Mouse (Mus musculus) myocyte (in vitro differentiated cells): Measurements from ENCODE around the gene Uevld. TPM values are rescaled to one million over a fixed set of nuclear protein-coding genes. Genes with fewer than 3 reads are reported as not detected.

Experiments used
- H3K27me3 ChIP-seq: one replicate; pipeline ENCODE4 v1.6.1; 2011; ENCODE audit not compliant: control insufficient read depth, insufficient read depth, insufficient read length
- H3K36me3 ChIP-seq: one replicate; pipeline ENCODE4 v1.6.1; 2011; ENCODE audit not compliant: control insufficient read depth, insufficient read depth
- H3K4me2 ChIP-seq: one replicate; pipeline ENCODE4 v1.6.1; 2011; ENCODE audit warnings: low read depth, control low read depth
- H3K4me3 ChIP-seq: one replicate; pipeline ENCODE4 v1.5.1; 2011; ENCODE audit warnings: mild to moderate bottlenecking, control low read depth, moderate library complexity
- H3K79me2 ChIP-seq: one replicate; pipeline ENCODE4 v1.6.1; 2011; ENCODE audit not compliant: control insufficient read depth, insufficient read depth
- H3ac ChIP-seq: one replicate; pipeline ENCODE4 v1.6.1; 2011; ENCODE audit not compliant: control insufficient read depth, insufficient read length
- CEBPB ChIP-seq: IDR thresholded peaks from 2 replicates; pipeline ENCODE4 v1.6.1; 2011; ENCODE audit warnings: mild to moderate bottlenecking, moderate library complexity; ENCODE audit not compliant: poor library complexity, insufficient read depth, severe bottlenecking
- E2F4 ChIP-seq: IDR thresholded peaks from one replicate; pipeline ENCODE4 v1.6.1; 2011; ENCODE audit warnings: mild to moderate bottlenecking, control low read depth, moderate library complexity; ENCODE audit not compliant: insufficient read depth
- MAX ChIP-seq: IDR thresholded peaks from one replicate; pipeline ENCODE4 v1.6.1; 2011; ENCODE audit warnings: low read depth, mild to moderate bottlenecking, control low read depth
- MYOD1 ChIP-seq, 3 experiments: IDR thresholded peaks; one replicate each; pipeline ENCODE4 v1.6.1; 2011; ENCODE audit warnings: control low read depth in 2 of 3, low read depth in 2 of 3, mild to moderate bottlenecking in 2 of 3, moderate library complexity in 1 of 3; ENCODE audit not compliant: insufficient read length in 2 of 3, control insufficient read depth in 1 of 3
- MYOG ChIP-seq, 3 experiments: IDR thresholded peaks; one replicate each; pipeline ENCODE4 v1.6.1; 2011; ENCODE audit warnings: control low read depth in 2 of 3, low read depth in 2 of 3, mild to moderate bottlenecking in 2 of 3; ENCODE audit not compliant: insufficient read length in 2 of 3, control insufficient read depth in 1 of 3, insufficient read depth in 1 of 3
- POLR2A ChIP-seq: IDR thresholded peaks from one replicate; pipeline ENCODE4 v1.6.1; 2011; ENCODE audit warnings: low read depth, mild to moderate bottlenecking, control low read depth, moderate library complexity; ENCODE audit not compliant: insufficient read length
- POLR2AphosphoS2 ChIP-seq: IDR thresholded peaks from one replicate; pipeline ENCODE4 v1.6.1; 2011; ENCODE audit warnings: low read depth, control low read depth; ENCODE audit not compliant: insufficient read length
- REST ChIP-seq: IDR thresholded peaks from one replicate; pipeline ENCODE4 v1.6.1; 2011; ENCODE audit warnings: mild to moderate bottlenecking, control low read depth, moderate library complexity; ENCODE audit not compliant: insufficient read depth, insufficient read length
- SRF ChIP-seq: IDR thresholded peaks from one replicate; pipeline ENCODE4 v1.6.1; 2011; ENCODE audit warnings: low read depth; ENCODE audit not compliant: control insufficient read depth, insufficient read length
- TCF12 ChIP-seq: IDR thresholded peaks from one replicate; pipeline ENCODE4 v1.6.1; 2011; ENCODE audit warnings: mild to moderate bottlenecking, control low read depth; ENCODE audit not compliant: poor library complexity, insufficient read depth, severe bottlenecking
- TCF3 ChIP-seq: IDR thresholded peaks from one replicate; pipeline ENCODE4 v1.6.1; 2011; ENCODE audit warnings: low read depth, control low read depth; ENCODE audit not compliant: insufficient read length
- USF1 ChIP-seq: IDR thresholded peaks from one replicate; pipeline ENCODE4 v1.6.1; 2011; ENCODE audit warnings: low read depth, mild to moderate bottlenecking, control low read depth, moderate library complexity
- polyA plus RNA-seq: library from polyadenylated mRNA; unstranded; fragments of >200 nt; fragmentation: generic; extraction: Trizol; gene quantifications from one replicate; pipeline ENCODE4 v1.2.1, GENCODE M21; 2012; ENCODE audit warnings: missing spikeins

Uevld gene
- polyA plus RNA-seq, 1 experiment, result 3.6 TPM

GRCm38 (mm10) chr7:46958853-46959252 is 526 bp upstream of the Uevld start:
- TF ChIP-seq CEBPB (no peak), TCF3 (no peak), E2F4 (no peak), MYOD1 (IDR thresholded peaks at IDR 0.05; ENCODE audit: control insufficient read depth in 1 of 3, insufficient read length in 2 of 3, low read depth in 2 of 3) (no peak), TCF12 (no peak), SRF (no peak), USF1 (no peak), MAX (no peak), POLR2AphosphoS2 (no peak), MYOG (IDR thresholded peaks at IDR 0.05; ENCODE audit: control insufficient read depth in 1 of 3, insufficient read depth in 1 of 3, insufficient read length in 2 of 3, low read depth in 2 of 3) (no peak), POLR2A (no peak), REST (no peak)
- H3K36me3 ChIP-seq, result no peaks in the 10 kb centered on the region
- H3K4me2 ChIP-seq, result peak overlapping the region; percentile 67
- H3ac ChIP-seq, result peak overlapping the region; percentile 60
- H3K4me3 ChIP-seq, result peak overlapping the region; percentile 68
- peaks cover 13% of the 10 kb centered on the region for H3K79me2 ChIP-seq
- no peaks in the 10 kb centered on the region for H3K27me3 ChIP-seq

- Histone ChIP-seq H3ac (no peak overlapping the region), H3K79me2 (no peaks in the 10 kb centered on the region), H3K27me3 (no peaks in the 10 kb centered on the region), H3K36me3 (peaks cover 22% of the 10 kb centered on the region), H3K4me2 (no peak overlapping the region), H3K4me3 (no peak overlapping the region)
- TF ChIP-seq POLR2A (no peak), MAX (no peak), E2F4 (no peak), USF1 (no peak), MYOD1 (IDR thresholded peaks at IDR 0.05; ENCODE audit: control insufficient read depth in 1 of 3, insufficient read length in 2 of 3, low read depth in 2 of 3) (no peak), MYOG (IDR thresholded peaks at IDR 0.05; ENCODE audit: control insufficient read depth in 1 of 3, insufficient read depth in 1 of 3, insufficient read length in 2 of 3, low read depth in 2 of 3) (no peak), POLR2AphosphoS2 (no peak), CEBPB (no peak), TCF12 (no peak), TCF3 (no peak), SRF (no peak), REST (no peak)
Measured at GRCm38 (mm10) chr7:46935847-46936246, 22.5 kb downstream of the Uevld start.

GRCm38 (mm10) chr7:46934788-46935187 is 23.5 kb downstream of the Uevld start:
- no peaks in the 10 kb centered on the region for H3K79me2 ChIP-seq
- no peaks in the 10 kb centered on the region for H3K27me3 ChIP-seq
- no peak overlapping the region for H3K4me3 ChIP-seq
- no peak overlapping the region for H3ac ChIP-seq
- no peak overlapping the region for H3K4me2 ChIP-seq
- no peak for TF ChIP-seq TCF3
- TF ChIP-seq MYOD1 (IDR thresholded peaks at IDR 0.05; ENCODE audit: control insufficient read depth in 1 of 3, insufficient read length in 2 of 3, low read depth in 2 of 3), result no peak
- no peak for TF ChIP-seq POLR2AphosphoS2
- no peak for TF ChIP-seq MYOG (IDR thresholded peaks at IDR 0.05; ENCODE audit: control insufficient read depth in 1 of 3, insufficient read depth in 1 of 3, insufficient read length in 2 of 3, low read depth in 2 of 3)
- TF ChIP-seq TCF12, result no peak
- no peak for TF ChIP-seq CEBPB
- TF ChIP-seq POLR2A, result no peak
- no peak for TF ChIP-seq USF1
- TF ChIP-seq E2F4, result no peak
- TF ChIP-seq REST, result no peak
- no peak for TF ChIP-seq MAX
- TF ChIP-seq SRF, result no peak
- peaks cover 16% of the 10 kb centered on the region for H3K36me3 ChIP-seq

GRCm38 (mm10) chr7:46931370-46931769 is 27.0 kb downstream of the Uevld start:
- Histone ChIP-seq H3K4me3 (no peak overlapping the region), H3ac (no peak overlapping the region), H3K36me3 (peaks cover 9% of the 10 kb centered on the region), H3K27me3 (no peaks in the 10 kb centered on the region), H3K79me2 (no peaks in the 10 kb centered on the region), H3K4me2 (no peak overlapping the region)
- no peak for TF ChIP-seq CEBPB

- Histone ChIP-seq H3K4me3 (no peak overlapping the region), H3K79me2 (no peaks in the 10 kb centered on the region), H3K36me3 (peaks cover 3% of the 10 kb centered on the region), H3ac (no peak overlapping the region), H3K27me3 (no peaks in the 10 kb centered on the region), H3K4me2 (no peak overlapping the region)
- TF ChIP-seq SRF (no peak), POLR2AphosphoS2 (no peak), USF1 (no peak), E2F4 (no peak), REST (no peak), TCF3 (no peak), MYOG (IDR thresholded peaks at IDR 0.05; ENCODE audit: control insufficient read depth in 1 of 3, insufficient read depth in 1 of 3, insufficient read length in 2 of 3, low read depth in 2 of 3) (no peak), CEBPB (no peak), MYOD1 (IDR thresholded peaks at IDR 0.05; ENCODE audit: control insufficient read depth in 1 of 3, insufficient read length in 2 of 3, low read depth in 2 of 3) (no peak), POLR2A (no peak), TCF12 (no peak), MAX (no peak)
Measured at GRCm38 (mm10) chr7:46928291-46928690, 30.0 kb downstream of the Uevld start.
